Mouse (Mus musculus) kidney, postnatal 25 days (tissue): Measurements from ENCODE around the gene Hfe2.
"Not testable (repeated sequence)": the region's sequence is repeated elsewhere in the genome, so short reads cannot be mapped to it uniquely, and the experiment has no call there.

Experiments used
- DNase-seq, 2 experiments: peaks; one replicate each; pipeline ENCODE4 v3.0.0; 2021; ENCODE audit warnings: mixed read lengths in 2 of 2

Hfe2 gene

GRCm38 (mm10) chr3:96524914-96525313 is at the start of gene Hfe2:
Gene Hfe2, plus strand, starts transcription at chr3:96525172.
- no peak for DNase-seq

- no peak for DNase-seq
Measured at GRCm38 (mm10) chr3:96477084-96477483, 47.9 kb upstream of the Hfe2 start.

GRCm38 (mm10) chr3:96477558-96477957 is 47.4 kb upstream of the Hfe2 start:
- DNase-seq, result no peak

GRCm38 (mm10) chr3:96479249-96479648 is 45.7 kb upstream of the Hfe2 start:
- DNase-seq, result no peak

- no peak for DNase-seq
Measured at GRCm38 (mm10) chr3:96480684-96481270, 44.2 kb upstream of the Hfe2 start.

GRCm38 (mm10) chr3:96481856-96482255 is 43.1 kb upstream of the Hfe2 start:
- no peak for DNase-seq

GRCm38 (mm10) chr3:96482451-96482850 is 42.5 kb upstream of the Hfe2 start:
- no peak for DNase-seq

- DNase-seq, result not testable (repeated sequence)
Measured at GRCm38 (mm10) chr3:96483044-96483443, 41.9 kb upstream of the Hfe2 start.

- DNase-seq, result no peak
Measured at GRCm38 (mm10) chr3:96483946-96484345, 41.0 kb upstream of the Hfe2 start.

- no peak for DNase-seq
Measured at GRCm38 (mm10) chr3:96484921-96485320, 40.1 kb upstream of the Hfe2 start.

- no peak for DNase-seq
Measured at GRCm38 (mm10) chr3:96485361-96485760, 39.6 kb upstream of the Hfe2 start.

- DNase-seq, result peak in 1 of 2 experiments; percentile 36
Measured at GRCm38 (mm10) chr3:96486064-96486827, 38.7 kb upstream of the Hfe2 start.

- DNase-seq, result not testable (repeated sequence)
Measured at GRCm38 (mm10) chr3:96486828-96487559, 38.0 kb upstream of the Hfe2 start.

GRCm38 (mm10) chr3:96487596-96488289 is 37.2 kb upstream of the Hfe2 start:
- DNase-seq, result peak; percentile 23 to 51

GRCm38 (mm10) chr3:96488290-96488906 is 36.6 kb upstream of the Hfe2 start:
- not testable (repeated sequence) for DNase-seq

GRCm38 (mm10) chr3:96488907-96489629 is 35.9 kb upstream of the Hfe2 start:
- not testable (repeated sequence) for DNase-seq

- not testable (repeated sequence) for DNase-seq
Measured at GRCm38 (mm10) chr3:96489636-96490035, 35.3 kb upstream of the Hfe2 start.

GRCm38 (mm10) chr3:96494456-96494855 is 30.5 kb upstream of the Hfe2 start:
- DNase-seq, result not testable (repeated sequence)

- no peak for DNase-seq
Measured at GRCm38 (mm10) chr3:96494912-96495311, 30.1 kb upstream of the Hfe2 start.

GRCm38 (mm10) chr3:96495490-96496210 is 29.3 kb upstream of the Hfe2 start:
- DNase-seq, result no peak

- DNase-seq, result no peak
Measured at GRCm38 (mm10) chr3:96496216-96496615, 28.8 kb upstream of the Hfe2 start.
